Mouse (Mus musculus) G1E (cell line): ENCODE data around the gene Podxl2. TPM values are rescaled to one million over a fixed set of nuclear protein-coding genes. Genes with fewer than 3 reads are reported as not detected.
A peak's percentile ranks its signal among the peaks of the same experiment; 100 is the strongest.

Experiments
- ATAC-seq: 2 replicates; pipeline ENCODE4 v1.8.0; 2016; ENCODE audit warnings: mild to moderate bottlenecking; ENCODE audit not compliant: insufficient number of reproducible peaks, poor library complexity, low FRiP score, severe bottlenecking; ENCODE audit errors: extremely low read depth
- DNase-seq: peaks from one replicate; pipeline ENCODE4 v3.0.0; 2012; ENCODE audit warnings: low spot score
- H3K27me3 ChIP-seq: 2 replicates; pipeline ENCODE4 v1.6.1; 2012; ENCODE audit warnings: mild to moderate bottlenecking, low read length, inconsistent platforms; ENCODE audit not compliant: insufficient read depth
- H3K36me3 ChIP-seq: replicated peaks from 2 replicates; pipeline ENCODE3; 2012; ENCODE audit warnings: mild to moderate bottlenecking, inconsistent platforms
- H3K4me1 ChIP-seq: 2 replicates; pipeline ENCODE4 v1.6.1; 2012; ENCODE audit warnings: low read depth, low read length, inconsistent platforms, mixed read lengths; ENCODE audit not compliant: insufficient read depth
- H3K4me3 ChIP-seq: 2 replicates; pipeline ENCODE4 v1.5.1; 2012; ENCODE audit warnings: low read depth, mild to moderate bottlenecking, inconsistent platforms, low read length, moderate library complexity, mixed read lengths
- H3K9me3 ChIP-seq: replicated peaks from 2 replicates; pipeline ENCODE4 v1.6.1; 2012; ENCODE audit warnings: inconsistent platforms
- CTCF ChIP-seq: IDR thresholded peaks from 2 replicates; pipeline ENCODE4 v1.5.1; 2012; ENCODE audit warnings: low read depth, low read length, inconsistent platforms, mixed read lengths
- GATA1 ChIP-seq: IDR thresholded peaks from 2 replicates; pipeline ENCODE4 v1.6.1; 2012; ENCODE audit warnings: borderline replicate concordance, low read length, inconsistent platforms, mixed read lengths
- GATA2 ChIP-seq: IDR thresholded peaks from 2 replicates; pipeline ENCODE4 v1.6.1; 2012; ENCODE audit warnings: low read depth, low read length, inconsistent platforms, borderline replicate concordance
- POLR2AphosphoS5 ChIP-seq: IDR thresholded peaks from 2 replicates; pipeline ENCODE4 v1.6.1; 2012; ENCODE audit warnings: low read depth, low read length, inconsistent platforms; ENCODE audit not compliant: insufficient replicate concordance
- TAL1 ChIP-seq: conservative IDR thresholded peaks from 2 replicates; pipeline ENCODE4 v1.6.1; 2012; ENCODE audit warnings: low read depth, low read length, inconsistent platforms, mixed read lengths
- polyA plus RNA-seq: library from polyadenylated mRNA; stranded (reverse); fragments of >175 nt; gene quantifications from 2 replicates; pipeline ENCODE4 v1.2.3, GENCODE M21; 2012
- total RNA-seq, 2 experiments: library from RNA; stranded (forward) in 1 of 2; stranded (reverse) in 1 of 2; fragments of 200-1000 nt in 1 of 2; fragments of >200 nt in 1 of 2; fragmentation: Nextera tagmentation in 1 of 2; gene quantifications; 2 replicates each; pipeline ENCODE4 v1.2.3; 2014 to 2017

Podxl2 gene
- total and polyA plus RNA-seq, 3 experiments = 0.27 TPM; not detected in 2

- H3K4me1 ChIP-seq = peaks cover 43% of the 10 kb centered on the region
- no peak for DNase-seq
- H3K9me3 ChIP-seq = no peaks in the 10 kb centered on the region
- ATAC-seq = no peak
- peaks cover 39% of the 10 kb centered on the region for H3K27me3 ChIP-seq
- no peak overlapping the region for H3K4me3 ChIP-seq
- no peak for TF ChIP-seq POLR2AphosphoS5
- no peak for TF ChIP-seq CTCF
- no peak for TF ChIP-seq GATA2
- no peak for TF ChIP-seq TAL1
- no peak for TF ChIP-seq GATA1
- peaks cover 22% of the 10 kb centered on the region for H3K36me3 ChIP-seq
Observed at GRCm38 (mm10) chr6:88843781-88844725, 30.8 kb downstream of the Podxl2 start.

GRCm38 (mm10) chr6:88843241-88843640, 31.6 kb downstream of the Podxl2 start:
- peaks cover 38% of the 10 kb centered on the region for H3K4me1 ChIP-seq
- ATAC-seq = no peak

GRCm38 (mm10) chr6:88842731-88843151, 32.1 kb downstream of the Podxl2 start:
- peaks cover 26% of the 10 kb centered on the region for H3K27me3 ChIP-seq
- peaks cover 38% of the 10 kb centered on the region for H3K4me1 ChIP-seq

More at GRCm38 (mm10) chr6:88843241-88843640, 31.6 kb downstream of the Podxl2 start:
- H3K9me3 ChIP-seq = no peaks in the 10 kb centered on the region
- DNase-seq = no peak
- peak overlapping the region; percentile 97; the same call in 1 of the 2 replicates for H3K4me3 ChIP-seq
- H3K27me3 ChIP-seq = peaks cover 31% of the 10 kb centered on the region
- peaks cover 30% of the 10 kb centered on the region for H3K36me3 ChIP-seq
- TF ChIP-seq GATA2 = no peak
- TF ChIP-seq TAL1 = no peak
- no peak for TF ChIP-seq POLR2AphosphoS5
- no peak for TF ChIP-seq GATA1
- no peak for TF ChIP-seq CTCF

GRCm38 (mm10) chr6:88841781-88842689, 32.8 kb downstream of the Podxl2 start, which contains the start of gene Abtb1:
Abtb1 (minus strand) TSS chr6:88841984.
- peaks cover 38% of the 10 kb centered on the region for H3K4me1 ChIP-seq
- peak; percentile 89 for ATAC-seq
- H3K4me3 ChIP-seq = peak within 1 kb of the TSS; percentile 97
- peaks cover 19% of the 10 kb centered on the region for H3K27me3 ChIP-seq
- peak; percentile 98 for DNase-seq
- H3K9me3 ChIP-seq = no peaks in the 10 kb centered on the region
- peaks cover 42% of the 10 kb centered on the region for H3K36me3 ChIP-seq
- TF ChIP-seq GATA2 (no peak), POLR2AphosphoS5 (no peak), GATA1 (no peak), TAL1 (no peak), CTCF (no peak)

More at GRCm38 (mm10) chr6:88842731-88843151, 32.1 kb downstream of the Podxl2 start:
- DNase-seq = peak; percentile 33
- peaks cover 35% of the 10 kb centered on the region for H3K36me3 ChIP-seq
- H3K4me3 ChIP-seq = peak overlapping the region; percentile 97
- TF ChIP-seq TAL1 (no peak), CTCF (no peak), POLR2AphosphoS5 (no peak), GATA1 (no peak), GATA2 (no peak)
- ATAC-seq = no peak
- no peaks in the 10 kb centered on the region for H3K9me3 ChIP-seq

GRCm38 (mm10) chr6:88841514-88841780, 33.4 kb downstream of the Podxl2 start:
- Histone ChIP-seq H3K27me3 (peaks cover 15% of the 10 kb centered on the region), H3K4me3 (peak overlapping the region; percentile 97), H3K4me1 (peaks cover 39% of the 10 kb centered on the region), H3K9me3 (no peaks in the 10 kb centered on the region), H3K36me3 (peaks cover 48% of the 10 kb centered on the region)
- DNase-seq (no peak), ATAC-seq (no peak)
- TF ChIP-seq CTCF = no peak
- no peak for TF ChIP-seq POLR2AphosphoS5
- TF ChIP-seq TAL1 = no peak
- TF ChIP-seq GATA1 = no peak
- TF ChIP-seq GATA2 = no peak
